Mouse (Mus musculus) limb, embryonic 10.5 days (tissue): ENCODE data around the gene Dtymk. TPM values are rescaled to one million over a fixed set of nuclear protein-coding genes. Genes with fewer than 3 reads are reported as not detected.
"Not testable (repeated sequence)": the region's sequence is repeated elsewhere in the genome, so short reads cannot be mapped to it uniquely, and the experiment has no call there.

ENCODE experiments used
- DNase-seq: peaks from one replicate; pipeline ENCODE4 v3.0.0-alpha.2; 2017; ENCODE audit warnings: low spot score
- H3K27ac ChIP-seq: fragments of 300-500 bp; sonication (generic); 2 replicates; pipeline ENCODE4 v1.5.1; 2016; ENCODE audit warnings: mild to moderate bottlenecking
- H3K27me3 ChIP-seq: fragments of 300-500 bp; sonication (generic); 2 replicates; pipeline ENCODE4 v1.6.1; 2016; ENCODE audit warnings: low read depth, mild to moderate bottlenecking; ENCODE audit not compliant: poor library complexity, severe bottlenecking
- H3K36me3 ChIP-seq: fragments of 300-500 bp; sonication (generic); 2 replicates; pipeline ENCODE4 v1.6.1; 2016; ENCODE audit warnings: mild to moderate bottlenecking, moderate library complexity
- H3K4me1 ChIP-seq: fragments of 300-500 bp; sonication (generic); 2 replicates; pipeline ENCODE4 v1.6.1; 2016
- H3K4me3 ChIP-seq: fragments of 300-500 bp; sonication (generic); 2 replicates; pipeline ENCODE4 v1.5.1; 2016; ENCODE audit warnings: mild to moderate bottlenecking, moderate library complexity
- H3K9me3 ChIP-seq: fragments of 300-500 bp; sonication (generic); replicated peaks from 2 replicates; pipeline ENCODE4 v1.6.1; 2016; ENCODE audit warnings: mild to moderate bottlenecking
- WGBS: fragments of 180-500 bp; shearing (Covaris S2); methylation state at CpG from one replicate; pipeline ENCODE4 v1.1.7; 2016; 5-methylcytosine and 5-hydroxymethylcytosine counted together
- polyA plus RNA-seq: library from polyadenylated mRNA; unstranded; fragments of >200 nt; fragmentation: Nextera tagmentation; extraction: Ambion mirVana; gene quantifications from 2 replicates; pipeline ENCODE4 v1.2.1, GENCODE M21; 2016

The Dtymk gene
- polyA plus RNA-seq, 1 experiment from 2014 or later = 280 TPM

DNA sequence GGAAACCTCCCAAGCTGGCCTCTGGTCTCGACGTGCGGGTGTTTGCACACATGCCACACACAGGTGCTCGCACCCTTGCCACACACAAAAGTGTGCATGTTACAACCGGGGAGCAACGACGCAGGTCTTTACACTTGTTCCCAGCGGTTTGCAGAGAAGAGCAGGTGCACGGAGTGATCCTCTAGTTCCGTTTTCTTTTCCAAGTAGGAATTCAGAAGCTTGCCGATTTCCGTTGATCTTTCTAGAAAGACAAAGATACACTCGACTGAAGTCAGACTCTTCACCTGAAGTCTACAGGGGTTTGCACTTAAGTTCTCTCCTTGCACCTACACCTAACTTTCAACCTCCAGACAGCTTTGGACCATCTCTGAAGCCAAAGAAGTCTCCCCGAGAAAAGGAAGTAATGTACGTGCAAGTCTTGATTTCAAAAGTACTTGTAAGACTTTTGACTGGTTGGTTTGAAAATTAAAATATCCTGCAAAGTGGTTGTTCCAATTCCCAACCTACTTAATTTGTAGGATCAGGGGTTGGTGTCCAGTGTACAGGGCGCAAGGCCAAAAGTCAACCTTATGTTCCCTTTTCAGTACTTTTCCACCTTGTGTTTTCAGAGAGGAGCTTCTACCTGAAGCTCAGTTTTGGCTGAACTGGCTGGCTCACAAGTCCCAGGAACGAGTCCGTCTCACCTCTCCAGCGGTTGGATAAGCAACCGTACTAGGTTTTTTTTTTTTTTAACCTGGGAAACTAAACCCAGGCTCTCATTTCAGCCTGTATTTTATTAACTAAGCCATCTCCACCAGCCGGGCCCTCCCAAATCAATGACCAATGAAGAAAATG lies 847 bp downstream of the Dtymk start:
- DNase-seq = no peak
- WGBS = 80% methylated on average over 21 of the region's 21 CpGs
- Histone ChIP-seq H3K27ac (peak overlapping the region; percentile 92), H3K36me3 (peaks cover 57% of the 10 kb centered on the region), H3K27me3 (no peaks in the 10 kb centered on the region), H3K4me1 (peaks cover 36% of the 10 kb centered on the region), H3K4me3 (peak overlapping the region; percentile 76), H3K9me3 (no peaks in the 10 kb centered on the region)

DNA sequence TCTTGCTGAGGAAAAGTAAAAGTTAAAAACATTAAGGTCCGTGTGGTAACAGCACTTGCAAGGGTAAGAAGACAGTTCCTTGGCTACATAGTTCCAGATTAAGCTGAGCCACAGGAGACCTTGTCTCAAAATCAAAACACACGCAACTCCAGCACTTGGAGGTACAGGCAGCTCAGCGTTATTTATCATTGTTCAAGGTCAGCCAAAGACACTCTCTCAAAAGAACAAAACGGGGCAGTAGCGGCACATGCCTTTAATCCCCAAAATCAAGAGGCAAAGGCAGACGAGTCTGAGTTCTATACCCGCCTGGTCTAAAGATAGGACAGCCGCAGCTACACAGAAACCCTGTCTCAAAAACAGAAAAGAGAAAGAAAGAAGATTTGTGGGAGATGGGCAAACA lies 5.8 kb downstream of the Dtymk start:
- Histone ChIP-seq H3K4me1 (peaks cover 5% of the 10 kb centered on the region), H3K27ac (no peak overlapping the region), H3K36me3 (peaks cover 99% of the 10 kb centered on the region), H3K9me3 (no peaks in the 10 kb centered on the region), H3K4me3 (no peak overlapping the region), H3K27me3 (no peaks in the 10 kb centered on the region)
- DNase-seq = no peak
- 93% methylated on average over 8 of the region's 8 CpGs for WGBS

DNA sequence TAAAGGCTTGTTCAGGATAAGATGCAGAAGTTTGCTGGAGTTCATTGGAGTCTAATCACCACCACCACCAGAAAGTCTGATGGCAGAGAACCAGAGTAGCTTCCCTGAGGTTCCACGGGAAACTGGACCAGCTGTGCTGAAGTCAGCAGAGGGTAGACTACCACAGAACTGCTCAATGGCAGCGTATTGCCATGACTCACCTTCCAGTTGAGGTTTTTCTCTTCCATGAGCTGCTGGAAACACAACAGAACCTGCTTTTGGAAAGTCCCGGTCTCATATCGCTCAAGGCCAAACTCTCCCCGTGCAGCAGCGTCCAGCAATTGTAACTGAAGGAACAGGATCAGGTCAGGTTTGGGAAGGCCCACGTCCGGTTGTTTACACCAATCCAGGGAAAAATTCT lies 7.2 kb downstream of the Dtymk start:
- no peaks in the 10 kb centered on the region for H3K27me3 ChIP-seq
- no peak for DNase-seq
- H3K9me3 ChIP-seq = no peaks in the 10 kb centered on the region
- 95% methylated on average over 8 of the region's 8 CpGs for WGBS
- H3K36me3 ChIP-seq = peaks cover 99% of the 10 kb centered on the region
- H3K4me1 ChIP-seq = no peaks in the 10 kb centered on the region
- no peak overlapping the region for H3K27ac ChIP-seq
- no peak overlapping the region for H3K4me3 ChIP-seq

DNA sequence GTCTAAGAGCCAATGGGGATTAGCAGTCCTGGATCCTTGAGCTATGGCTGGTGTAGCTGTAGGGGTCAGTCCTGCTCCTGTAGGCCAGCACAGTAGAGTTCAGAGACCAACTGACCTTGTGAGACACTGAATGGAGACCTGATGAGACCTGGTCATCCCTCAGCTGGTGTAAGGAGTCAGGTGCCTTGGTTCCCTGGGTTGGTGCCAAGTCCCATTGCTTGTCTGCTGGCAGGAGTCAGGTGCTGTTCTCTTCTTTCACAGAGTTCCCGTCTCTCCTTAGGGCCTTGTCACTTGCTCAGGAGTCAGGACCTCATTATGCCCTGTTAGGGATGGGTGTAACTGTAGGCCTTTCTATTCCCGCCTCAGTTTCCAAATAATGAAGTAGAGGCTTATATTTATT lies 14.8 kb downstream of the Dtymk start:
- WGBS = 89% methylated on average over 2 of the region's 2 CpGs
- Histone ChIP-seq H3K27ac (no peak overlapping the region), H3K4me3 (no peak overlapping the region), H3K4me1 (no peaks in the 10 kb centered on the region), H3K27me3 (no peaks in the 10 kb centered on the region), H3K36me3 (peaks cover 99% of the 10 kb centered on the region), H3K9me3 (no peaks in the 10 kb centered on the region; the same call in 1 of the 2 replicates)
- no peak for DNase-seq

DNA sequence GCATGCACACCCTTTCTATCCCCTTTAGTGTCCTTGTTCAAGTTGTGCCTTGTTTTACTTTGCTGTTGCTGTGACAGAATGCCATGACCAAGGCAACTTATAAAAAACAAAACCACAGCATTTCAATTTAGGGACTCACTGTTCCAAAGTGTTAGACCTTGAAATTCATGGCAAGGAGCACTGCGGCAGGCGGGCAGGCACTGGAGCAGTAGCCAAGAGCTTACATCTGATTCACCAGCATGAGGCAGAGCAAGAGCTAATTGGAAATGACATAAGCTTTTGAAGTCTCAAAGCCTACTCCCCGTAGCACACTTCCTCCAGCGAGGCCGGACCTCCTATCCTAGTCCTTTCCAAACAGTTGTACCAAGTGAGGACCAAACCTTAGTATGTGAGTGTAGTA lies 25.0 kb downstream of the Dtymk start:
- H3K4me3 ChIP-seq = no peak overlapping the region
- WGBS = 92% methylated on average over 5 of the region's 5 CpGs
- H3K27me3 ChIP-seq = no peaks in the 10 kb centered on the region
- H3K36me3 ChIP-seq = peaks cover 96% of the 10 kb centered on the region
- DNase-seq = no peak
- H3K27ac ChIP-seq = no peak overlapping the region
- no peaks in the 10 kb centered on the region for H3K9me3 ChIP-seq
- no peaks in the 10 kb centered on the region for H3K4me1 ChIP-seq

DNA sequence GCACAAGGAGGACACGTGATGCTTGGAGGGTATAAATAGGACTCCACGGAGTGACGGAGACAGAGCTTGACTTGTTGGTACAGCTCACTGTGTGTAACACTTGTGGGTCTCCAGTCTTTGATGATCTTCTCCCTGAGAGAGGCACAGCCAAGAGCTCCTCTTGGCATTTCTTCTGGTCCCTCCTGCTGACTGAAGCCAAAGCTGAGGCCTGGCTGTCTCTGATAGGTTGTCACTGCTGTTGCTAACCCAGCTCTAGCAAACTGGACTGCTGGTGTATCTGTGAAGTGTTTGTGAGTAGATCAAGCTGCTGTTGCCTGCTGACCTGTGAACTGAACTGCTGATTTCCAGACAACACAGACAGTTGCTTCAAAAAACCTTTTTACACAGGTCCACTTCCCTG lies 31.8 kb downstream of the Dtymk start:
- H3K4me1 ChIP-seq = no peaks in the 10 kb centered on the region
- H3K4me3 ChIP-seq = no peak overlapping the region
- no peaks in the 10 kb centered on the region for H3K27me3 ChIP-seq
- H3K9me3 ChIP-seq = no peaks in the 10 kb centered on the region
- H3K36me3 ChIP-seq = peaks cover 74% of the 10 kb centered on the region
- no peak for DNase-seq
- H3K27ac ChIP-seq = no peak overlapping the region
- WGBS = 96% methylated on average over 3 of the region's 3 CpGs

DNA sequence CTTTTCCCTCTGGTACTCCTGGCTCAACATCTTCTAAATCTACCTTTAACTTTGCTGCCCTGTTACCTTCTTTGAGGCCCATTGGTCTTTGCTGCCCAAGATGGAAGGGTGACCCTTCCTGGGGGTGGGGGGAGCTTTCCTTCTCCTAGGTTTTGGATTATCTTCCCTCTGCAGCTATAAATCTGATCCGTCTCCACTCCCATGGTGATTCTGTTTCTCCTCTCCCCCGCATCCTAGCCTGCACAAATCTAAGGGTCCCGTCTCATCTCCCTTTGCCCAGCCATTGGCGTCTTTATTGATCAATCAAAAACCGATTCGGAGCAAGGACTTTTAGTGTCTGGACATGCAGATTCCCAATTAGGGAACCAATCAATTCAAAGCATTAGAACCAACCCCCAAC lies 34.1 kb downstream of the Dtymk start:
- Histone ChIP-seq H3K27me3 (no peaks in the 10 kb centered on the region), H3K4me3 (no peak overlapping the region), H3K9me3 (no peaks in the 10 kb centered on the region), H3K4me1 (no peaks in the 10 kb centered on the region), H3K27ac (no peak overlapping the region), H3K36me3 (peaks cover 51% of the 10 kb centered on the region)
- 94% methylated on average over 6 of the region's 6 CpGs for WGBS
- no peak for DNase-seq

DNA sequence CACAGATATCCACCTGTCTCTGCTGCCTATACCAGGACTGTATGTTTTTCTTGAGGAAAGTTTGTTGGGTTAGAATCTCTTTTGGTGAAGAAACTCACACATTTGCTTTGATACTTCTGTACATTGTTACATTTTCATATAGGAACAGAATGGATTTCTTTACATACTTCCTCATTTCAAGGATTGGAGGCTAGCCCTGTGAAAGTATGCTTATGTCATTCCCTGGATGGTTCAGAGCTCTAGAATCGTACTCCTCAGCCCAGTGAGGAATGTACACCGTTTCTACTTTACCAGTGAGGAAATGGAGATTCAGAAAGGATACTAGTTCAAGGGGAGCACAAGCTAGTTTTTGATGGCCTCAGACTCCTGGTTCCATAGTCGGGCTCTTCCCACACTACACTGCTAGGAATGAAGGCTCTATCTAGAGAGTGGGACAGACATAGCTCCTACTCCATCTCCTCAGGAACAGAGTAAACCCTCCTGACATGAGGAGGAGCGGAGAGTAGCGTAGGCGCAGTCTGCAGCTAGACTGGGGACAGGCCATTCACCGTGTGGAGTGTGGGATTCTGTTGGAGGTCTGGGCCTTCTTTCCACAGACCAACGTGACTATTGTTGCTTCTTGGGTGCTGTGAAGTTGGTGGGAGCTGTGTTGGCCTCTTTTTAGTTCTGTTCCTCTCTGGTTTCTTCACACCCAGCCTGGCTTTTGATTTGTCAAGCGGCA lies 36.7 kb downstream of the Dtymk start:
- WGBS = 96% methylated on average over 9 of the region's 9 CpGs
- no peaks in the 10 kb centered on the region for H3K27me3 ChIP-seq
- no peaks in the 10 kb centered on the region for H3K9me3 ChIP-seq
- H3K4me3 ChIP-seq = no peak overlapping the region
- H3K36me3 ChIP-seq = peaks cover 31% of the 10 kb centered on the region
- DNase-seq = no peak
- no peaks in the 10 kb centered on the region for H3K4me1 ChIP-seq
- H3K27ac ChIP-seq = no peak overlapping the region

DNA sequence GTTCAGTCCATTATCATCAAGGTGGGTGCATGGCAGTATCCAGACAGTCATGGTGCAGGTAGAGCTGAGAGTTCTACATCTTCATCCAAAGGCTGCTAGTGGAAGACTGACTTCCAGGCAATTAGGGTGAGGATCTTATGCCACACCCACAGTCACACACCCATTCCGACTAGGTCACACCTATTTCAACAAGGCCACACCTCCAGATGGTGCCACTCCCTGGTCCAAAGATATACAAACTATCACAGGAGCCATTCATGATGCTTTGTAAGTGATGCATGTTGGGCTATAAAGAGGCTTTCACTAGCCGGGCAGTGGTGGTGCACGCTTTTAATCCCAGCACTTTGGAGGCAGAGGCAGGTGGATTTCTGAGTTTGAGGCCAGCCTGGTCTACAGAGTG lies 38.2 kb downstream of the Dtymk start:
- H3K36me3 ChIP-seq = peaks cover 16% of the 10 kb centered on the region
- H3K4me1 ChIP-seq, H3K4me3 ChIP-seq, H3K27me3 ChIP-seq, H3K27ac ChIP-seq, DNase-seq, H3K9me3 ChIP-seq: not testable (repeated sequence)
- 90% methylated on average over 3 of the region's 3 CpGs for WGBS

DNA sequence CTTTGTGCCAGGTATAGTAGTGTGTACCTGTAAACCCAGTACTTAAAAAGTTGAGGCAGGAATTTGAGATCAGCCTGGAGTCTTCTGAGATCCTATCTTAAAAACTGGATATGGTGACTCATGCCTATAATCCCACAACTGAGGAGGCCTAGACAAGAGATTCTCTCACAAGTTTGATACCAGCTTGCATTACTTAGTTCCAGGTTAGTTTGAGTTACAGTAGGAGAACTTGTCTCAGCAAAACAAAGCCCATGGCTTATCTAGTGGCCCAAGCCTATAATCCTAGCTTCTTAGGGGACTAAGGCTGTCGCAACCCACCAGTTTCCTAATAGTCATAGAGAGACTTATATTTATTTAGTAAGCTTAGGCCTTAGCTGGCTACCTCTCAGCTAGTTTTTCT lies 41.7 kb downstream of the Dtymk start:
- no peaks in the 10 kb centered on the region for H3K27me3 ChIP-seq
- H3K4me3 ChIP-seq = no peak overlapping the region
- no peaks in the 10 kb centered on the region for H3K4me1 ChIP-seq
- H3K27ac ChIP-seq = no peak overlapping the region
- 94% methylated on average over 1 of the region's 1 CpGs for WGBS
- peaks cover 7% of the 10 kb centered on the region; the same call in 1 of the 2 replicates for H3K36me3 ChIP-seq
- no peaks in the 10 kb centered on the region for H3K9me3 ChIP-seq
- DNase-seq = no peak

DNA sequence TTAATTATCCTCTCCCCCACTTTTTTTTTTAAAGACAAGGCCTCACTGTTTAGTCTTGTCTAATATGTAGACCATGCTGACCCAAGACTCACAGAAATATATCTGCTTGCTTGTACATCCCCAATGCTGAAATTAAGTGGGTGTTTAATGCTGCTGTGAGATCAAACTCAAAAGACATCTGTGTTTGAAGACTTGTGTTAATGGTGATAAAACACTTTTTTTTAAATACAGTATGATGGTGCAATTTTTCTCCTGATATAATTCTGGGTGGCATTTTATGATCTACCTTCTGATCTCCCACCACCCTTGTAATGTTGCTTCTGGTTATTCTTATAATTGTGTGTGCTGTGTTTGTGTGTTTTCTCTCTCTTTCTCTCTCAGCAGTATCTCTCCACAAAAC lies 45.6 kb downstream of the Dtymk start:
- Histone ChIP-seq H3K36me3 (peaks cover 7% of the 10 kb centered on the region; the same call in 1 of the 2 replicates), H3K27me3 (no peaks in the 10 kb centered on the region), H3K4me3 (no peak overlapping the region; the same call in 1 of the 2 replicates), H3K27ac (no peak overlapping the region), H3K9me3 (no peaks in the 10 kb centered on the region), H3K4me1 (peaks cover 12% of the 10 kb centered on the region)
- DNase-seq = no peak

DNA sequence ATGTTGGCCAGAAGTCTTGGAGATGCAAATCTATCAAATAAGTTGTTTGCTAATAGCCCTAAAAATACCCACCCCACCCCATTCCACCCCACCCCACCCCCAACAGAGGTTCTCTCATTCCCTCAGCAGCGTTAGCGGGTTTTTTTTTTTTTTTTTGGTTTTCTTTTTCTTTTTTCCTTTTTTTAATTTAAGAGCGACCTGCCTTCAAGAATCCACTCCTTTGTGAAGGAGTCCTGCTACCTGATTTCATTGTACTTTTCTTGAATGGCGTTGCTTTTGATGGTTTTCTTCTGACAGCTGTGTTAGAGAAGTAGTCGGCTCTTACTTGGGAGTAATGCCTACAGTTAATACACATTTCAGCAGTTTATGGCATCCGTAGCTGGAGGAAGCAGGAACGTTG lies 46.1 kb downstream of the Dtymk start:
- Histone ChIP-seq H3K4me1 (peaks cover 12% of the 10 kb centered on the region), H3K27me3 (no peaks in the 10 kb centered on the region), H3K4me3 (peak overlapping the region; percentile 98), H3K27ac (peak overlapping the region; percentile 94), H3K36me3 (peaks cover 6% of the 10 kb centered on the region), H3K9me3 (no peaks in the 10 kb centered on the region)
- 37% methylated on average over 7 of the region's 7 CpGs for WGBS
- DNase-seq = no peak

DNA sequence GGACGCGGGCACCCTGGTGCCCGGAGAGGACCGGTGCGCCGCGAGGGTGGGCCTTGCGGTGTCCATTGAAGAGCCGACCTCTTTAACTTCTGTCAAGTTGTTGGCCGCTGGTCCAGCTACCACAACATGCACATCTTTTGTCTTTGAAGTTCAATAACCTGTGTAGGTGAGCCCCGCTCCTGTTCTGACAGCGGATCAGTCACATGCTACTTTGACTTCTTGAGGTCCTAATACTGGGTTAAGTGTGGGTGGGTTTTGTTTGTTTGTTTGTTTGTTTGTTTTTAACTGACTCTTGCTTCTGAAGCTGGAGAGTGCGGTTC lies 46.5 kb downstream of the Dtymk start:
- WGBS = 1% methylated on average over 13 of the region's 13 CpGs
- Histone ChIP-seq H3K4me1 (peaks cover 12% of the 10 kb centered on the region), H3K36me3 (peaks cover 10% of the 10 kb centered on the region), H3K4me3 (peak overlapping the region; percentile 98), H3K27ac (peak overlapping the region; percentile 94), H3K9me3 (no peaks in the 10 kb centered on the region), H3K27me3 (no peaks in the 10 kb centered on the region)
- DNase-seq = no peak
